Mouse (Mus musculus) limb, embryonic 15.5 days (tissue): ENCODE measurements around the gene Sult2a3. TPM values are rescaled to one million over a fixed set of nuclear protein-coding genes. Genes with fewer than 3 reads are reported as not detected.
"Not testable (repeated sequence)": the region's sequence is repeated elsewhere in the genome, so short reads cannot be mapped to it uniquely, and the experiment has no call there.

Experiments
- ATAC-seq: fragments of 200-750 bp; cut with Nextera tagmentation; 2 replicates; pipeline ENCODE4 v1.8.0; 2017; ENCODE audit warnings: low read depth, moderate TSS enrichment; ENCODE audit not compliant: insufficient number of reproducible peaks, low FRiP score, low TSS enrichment
- H3K27ac ChIP-seq: fragments of 300-500 bp; sonication (generic); 2 replicates; pipeline ENCODE4 v1.5.1; 2015; ENCODE audit warnings: moderate library complexity, mild to moderate bottlenecking, inconsistent platforms
- H3K27me3 ChIP-seq: fragments of 300-500 bp; sonication (generic); 2 replicates; pipeline ENCODE4 v1.6.1; 2015; ENCODE audit warnings: inconsistent platforms
- H3K36me3 ChIP-seq: fragments of 300-500 bp; sonication (generic); 2 replicates; pipeline ENCODE4 v1.6.1; 2015; ENCODE audit warnings: inconsistent platforms
- H3K4me1 ChIP-seq: fragments of 300-500 bp; sonication (generic); 2 replicates; pipeline ENCODE4 v1.6.1; 2015; ENCODE audit warnings: inconsistent platforms
- H3K4me2 ChIP-seq: fragments of 300-500 bp; sonication (generic); 2 replicates; pipeline ENCODE4 v1.6.1; 2015; ENCODE audit warnings: mild to moderate bottlenecking, inconsistent platforms
- H3K4me3 ChIP-seq: fragments of 300-500 bp; sonication (generic); 2 replicates; pipeline ENCODE4 v1.5.1; 2015; ENCODE audit warnings: mild to moderate bottlenecking, inconsistent platforms
- H3K9ac ChIP-seq: fragments of 300-500 bp; sonication (generic); 2 replicates; pipeline ENCODE4 v1.6.1; 2015; ENCODE audit warnings: inconsistent platforms
- H3K9me3 ChIP-seq: fragments of 300-500 bp; sonication (generic); 2 replicates; pipeline ENCODE4 v1.6.1; 2016; ENCODE audit warnings: inconsistent platforms
- WGBS: fragments of 180-500 bp; shearing (Covaris S2); methylation state at CpG from one replicate; pipeline ENCODE4 v1.1.7; 2015; 5-methylcytosine and 5-hydroxymethylcytosine counted together
- polyA plus RNA-seq: library from polyadenylated mRNA; unstranded; fragments of >200 nt; fragmentation: Nextera tagmentation; extraction: Ambion mirVana; gene quantifications from 2 replicates; pipeline ENCODE4 v1.2.1, GENCODE M21; 2015

Sult2a3 gene
- not detected in 2 replicates for polyA plus RNA-seq

- H3K27ac ChIP-seq = no peak within 1 kb of the TSS
- H3K4me3 ChIP-seq = no peak within 1 kb of the TSS
- no peak for ATAC-seq
- no peak within 1 kb of the TSS for H3K4me2 ChIP-seq
- no peaks in the 10 kb centered on the region for H3K36me3 ChIP-seq
- 87% methylated on average over 2 of the region's 2 CpGs for WGBS
- H3K27me3 ChIP-seq = no peaks in the 10 kb centered on the region
- H3K9me3 ChIP-seq = no peaks in the 10 kb centered on the region
- no peaks in the 10 kb centered on the region for H3K4me1 ChIP-seq
- no peak within 1 kb of the TSS for H3K9ac ChIP-seq
Observed at GRCm38 (mm10) chr7:14122944-14123343, at the start of gene Sult2a3. TSS of gene Sult2a3 (minus strand) at chr7:14123044.

- H3K27ac ChIP-seq = no peak overlapping the region
- H3K27me3 ChIP-seq = no peaks in the 10 kb centered on the region
- no peaks in the 10 kb centered on the region for H3K9me3 ChIP-seq
- H3K9ac ChIP-seq = no peak overlapping the region
- H3K36me3 ChIP-seq = no peaks in the 10 kb centered on the region
- H3K4me1 ChIP-seq = no peaks in the 10 kb centered on the region
- WGBS = 86% methylated on average over 2 of the region's 2 CpGs
- H3K4me3 ChIP-seq = no peak overlapping the region
- H3K4me2 ChIP-seq = no peak overlapping the region
- ATAC-seq = no peak
Observed at GRCm38 (mm10) chr7:14120436-14120835, 2.4 kb downstream of the Sult2a3 start.

GRCm38 (mm10) chr7:14119865-14120264, 3.0 kb downstream of the Sult2a3 start:
- WGBS = 65% methylated on average over 3 of the region's 3 CpGs
- H3K36me3 ChIP-seq, H3K4me3 ChIP-seq, H3K27me3 ChIP-seq, H3K27ac ChIP-seq, ATAC-seq, H3K4me2 ChIP-seq, H3K9me3 ChIP-seq, H3K4me1 ChIP-seq, H3K9ac ChIP-seq: not testable (repeated sequence)

GRCm38 (mm10) chr7:14116761-14117160, 6.1 kb downstream of the Sult2a3 start:
- H3K4me2 ChIP-seq = no peak overlapping the region
- WGBS = 28% methylated on average over 1 of the region's 1 CpGs
- no peak for ATAC-seq
- H3K4me3 ChIP-seq = no peak overlapping the region
- no peaks in the 10 kb centered on the region for H3K4me1 ChIP-seq
- no peak overlapping the region for H3K9ac ChIP-seq
- H3K9me3 ChIP-seq = no peaks in the 10 kb centered on the region
- no peaks in the 10 kb centered on the region for H3K36me3 ChIP-seq
- H3K27me3 ChIP-seq = no peaks in the 10 kb centered on the region
- no peak overlapping the region for H3K27ac ChIP-seq

- not testable (repeated sequence) for ATAC-seq, H3K4me2 ChIP-seq, H3K4me3 ChIP-seq, H3K36me3 ChIP-seq, H3K27ac ChIP-seq, H3K9me3 ChIP-seq, H3K9ac ChIP-seq, H3K27me3 ChIP-seq, H3K4me1 ChIP-seq
- 68% methylated on average over 3 of the region's 3 CpGs for WGBS
Observed at GRCm38 (mm10) chr7:14114471-14114870, 8.4 kb downstream of the Sult2a3 start.

- not testable (repeated sequence) for H3K9ac ChIP-seq, H3K36me3 ChIP-seq, H3K4me3 ChIP-seq, H3K4me2 ChIP-seq, H3K9me3 ChIP-seq, H3K27me3 ChIP-seq, H3K4me1 ChIP-seq, ATAC-seq, H3K27ac ChIP-seq
- WGBS = 54% methylated on average over 1 of the region's 1 CpGs
Observed at GRCm38 (mm10) chr7:14047821-14048220, 75.0 kb downstream of the Sult2a3 start.

GRCm38 (mm10) chr7:14030831-14031230, 92.0 kb downstream of the Sult2a3 start:
- H3K9ac ChIP-seq, H3K4me1 ChIP-seq, H3K27me3 ChIP-seq, H3K27ac ChIP-seq, H3K36me3 ChIP-seq, H3K4me2 ChIP-seq, H3K4me3 ChIP-seq, H3K9me3 ChIP-seq, ATAC-seq: not testable (repeated sequence)

Other genes with a start within 250 kb of the Sult2a3 start
- not detected in 2 replicates for gene Sult2a4, start 133.4 kb downstream of the Sult2a3 start, polyA plus RNA-seq
- gene Sult2a6, start 131.8 kb upstream of the Sult2a3 start, polyA plus RNA-seq = not detected in 2 replicates
- gene Obox8, start 210.5 kb upstream of the Sult2a3 start, polyA plus RNA-seq = not detected in 2 replicates